In the genomic region with DNA sequence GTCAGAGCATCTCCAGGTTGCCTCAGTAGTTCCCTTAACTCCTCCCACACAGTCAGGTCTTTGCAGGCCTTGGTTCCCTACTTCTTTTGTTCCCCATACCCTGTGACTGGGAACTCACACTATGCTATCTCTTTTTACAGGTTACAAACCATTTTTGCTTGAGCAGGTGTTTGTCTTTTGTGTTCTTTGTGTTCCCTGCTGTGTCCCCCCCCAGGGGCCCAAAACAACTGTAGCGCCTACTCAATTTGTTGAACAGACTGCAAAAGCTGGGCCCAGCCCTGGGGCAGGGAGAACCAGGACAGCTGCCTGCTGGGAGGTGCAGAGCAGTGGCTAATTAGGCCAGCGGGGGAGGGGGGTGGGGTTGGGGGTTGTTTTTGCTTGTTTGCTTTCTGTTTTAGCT, we compare ENCODE assay signal across 1 mouse cellular context.
TF ChIP-seq lines count a peak whose summit lies in the region.

No protein-coding gene starts in this region.

TF ChIP-seq in MEL, 35 proteins besides CTCF, POLR2A, EP300 and RAD21:
- TF ChIP-seq ZC3H11A (IDR thresholded peaks at IDR 0.05; ENCODE audit: low read depth, low read length): no peak
